Mouse (Mus musculus) lung, adult 2 months (tissue): ENCODE measurements at regions not wholly inside any gene's neighbourhood (a gene's known extent, or its start where the extent isn't known, plus 50 kb on each side); places are given as distances from the start of the nearest gene placed in this dataset.

Experiments used
- CTCF ChIP-seq: fragments of 200-500 bp; IDR thresholded peaks from 2 replicates; pipeline ENCODE4 v1.5.1; 2011; ENCODE audit warnings: mild to moderate bottlenecking, low read length, control low read depth; ENCODE audit not compliant: insufficient read depth
- POLR2A ChIP-seq: fragments of 200-500 bp; IDR thresholded peaks from 2 replicates; pipeline ENCODE4 v1.6.1; 2011; ENCODE audit warnings: low read depth, mild to moderate bottlenecking, control low read depth, low read length, borderline replicate concordance; ENCODE audit errors: extremely low read depth

DNA sequence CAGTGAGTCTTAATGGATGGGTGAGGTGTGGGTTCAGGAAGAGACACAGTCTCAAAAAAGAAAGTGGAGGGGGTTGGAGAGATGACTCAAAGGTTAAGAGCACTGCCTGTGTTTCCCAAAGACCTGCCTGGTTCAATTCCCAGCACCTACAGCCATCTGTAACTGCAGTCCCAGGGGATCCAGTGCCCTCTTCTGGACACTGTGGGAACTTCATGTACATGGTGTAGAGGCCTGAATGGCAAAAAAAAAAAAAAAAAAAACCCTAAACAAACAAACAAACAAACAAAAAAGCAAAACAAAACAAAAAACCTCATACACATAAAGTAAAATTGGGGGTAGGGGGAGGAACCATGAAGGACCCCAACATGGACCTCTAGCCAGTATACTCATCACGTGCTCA, 68.2 kb upstream of the Dhx40 start:
- TF ChIP-seq CTCF (no peak), POLR2A (no peak)
